Mouse (Mus musculus) neural tube, embryonic 11.5 days (tissue): ENCODE measurements around the gene Map3k20. TPM values are rescaled to one million over a fixed set of nuclear protein-coding genes. Genes with fewer than 3 reads are reported as not detected.

Source experiments
- ATAC-seq: fragments of 200-750 bp; cut with Nextera tagmentation; 2 replicates; pipeline ENCODE4 v1.8.0; 2017; ENCODE audit warnings: moderate number of reproducible peaks, mild to moderate bottlenecking, moderate TSS enrichment, moderate library complexity; ENCODE audit not compliant: insufficient read depth, low FRiP score, low TSS enrichment
- DNase-seq: peaks from one replicate; pipeline ENCODE4 v3.0.0-alpha.2; 2015; ENCODE audit warnings: low spot score
- H3K27ac ChIP-seq: fragments of 300-500 bp; sonication (generic); 2 replicates; pipeline ENCODE4 v1.5.1; 2014; ENCODE audit warnings: low read depth, mild to moderate bottlenecking, low read length
- H3K27me3 ChIP-seq: fragments of 300-500 bp; sonication (generic); 2 replicates; pipeline ENCODE4 v1.6.1; 2014; ENCODE audit warnings: mild to moderate bottlenecking, low read length, mixed read lengths; ENCODE audit not compliant: control insufficient read depth, insufficient read depth
- H3K36me3 ChIP-seq: fragments of 300-500 bp; sonication (generic); 2 replicates; pipeline ENCODE4 v1.6.1; 2014; ENCODE audit warnings: mild to moderate bottlenecking, low read length, moderate library complexity, mixed read lengths; ENCODE audit not compliant: control insufficient read depth, insufficient read depth
- H3K4me1 ChIP-seq: fragments of 300-500 bp; sonication (generic); 2 replicates; pipeline ENCODE4 v1.6.1; 2014; ENCODE audit warnings: low read length, mixed read lengths; ENCODE audit not compliant: control insufficient read depth, insufficient read depth
- H3K4me2 ChIP-seq: fragments of 300-500 bp; sonication (generic); 2 replicates; pipeline ENCODE4 v1.6.1; 2014; ENCODE audit warnings: low read depth, mild to moderate bottlenecking, moderate library complexity
- H3K4me3 ChIP-seq: fragments of 300-500 bp; sonication (generic); 2 replicates; pipeline ENCODE4 v1.5.1; 2014; ENCODE audit warnings: low read depth, low read length
- H3K9ac ChIP-seq: fragments of 300-500 bp; sonication (generic); 2 replicates; pipeline ENCODE4 v1.6.1; 2014; ENCODE audit warnings: mild to moderate bottlenecking, low read length
- H3K9me3 ChIP-seq: fragments of 300-500 bp; sonication (generic); 2 replicates; pipeline ENCODE4 v1.6.1; 2016; ENCODE audit warnings: low read length; ENCODE audit not compliant: control insufficient read depth
- WGBS: fragments of 180-500 bp; shearing (Covaris S2); extraction: QIAGEN DNeasy Blood & Tissue Kit; methylation state at CpG from one replicate; pipeline ENCODE4 v1.1.7; 2014; 5-methylcytosine and 5-hydroxymethylcytosine counted together
- polyA plus RNA-seq: library from polyadenylated mRNA; unstranded; fragments of >200 nt; fragmentation: Nextera tagmentation; extraction: Ambion mirVana; gene quantifications from 2 replicates; pipeline ENCODE4 v1.2.1, GENCODE M21; 2014

The Map3k20 gene
- polyA plus RNA-seq, 1 experiment from 2014 or later: 8.6 TPM

DNA sequence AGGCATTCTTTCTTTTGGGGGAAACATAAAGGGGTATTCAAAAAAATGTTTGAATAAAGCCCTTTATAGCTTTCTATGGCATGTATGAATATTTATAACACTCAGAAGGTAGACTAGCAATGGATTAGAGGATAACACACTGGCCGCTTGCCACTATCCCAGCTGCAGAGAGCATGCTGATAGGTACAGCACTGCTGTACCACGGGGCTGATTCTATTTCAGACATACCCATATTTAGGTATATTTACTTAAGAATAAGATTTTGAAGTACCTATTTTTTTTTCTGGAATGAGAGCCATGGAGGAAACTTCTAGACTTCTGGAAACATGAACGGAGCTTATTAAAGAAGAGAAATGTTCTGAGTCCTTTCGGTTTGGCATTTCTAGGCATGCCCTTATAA is 39.8 kb upstream of the Map3k20 start:
- WGBS: 94% methylated on average over 4 of the region's 4 CpGs
- ATAC-seq (no peak), DNase-seq (no peak)
- Histone ChIP-seq H3K36me3 (no peaks in the 10 kb centered on the region), H3K9ac (no peak overlapping the region), H3K4me2 (no peak overlapping the region), H3K4me3 (no peak overlapping the region), H3K9me3 (no peaks in the 10 kb centered on the region), H3K27ac (no peak overlapping the region), H3K4me1 (no peaks in the 10 kb centered on the region), H3K27me3 (no peaks in the 10 kb centered on the region)

DNA sequence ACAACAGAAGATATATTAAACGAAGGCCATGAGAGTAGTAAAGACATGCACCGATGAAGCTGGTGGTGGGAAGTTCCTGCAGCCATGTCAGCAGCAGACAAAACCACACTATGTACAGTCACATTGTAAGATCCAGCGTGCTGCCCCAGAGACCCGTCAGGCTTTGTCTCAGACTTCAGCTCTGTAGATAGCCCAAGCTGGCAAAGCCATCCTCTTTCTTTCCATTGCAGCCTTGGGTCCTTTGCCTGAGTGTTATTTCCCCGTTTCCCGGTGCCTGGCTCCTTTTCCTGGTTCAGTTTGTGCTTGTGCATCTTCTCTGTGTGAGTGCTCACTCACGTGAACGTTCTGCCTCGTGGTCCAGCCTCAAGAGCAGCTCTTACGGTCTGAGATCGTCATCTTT is 39.1 kb upstream of the Map3k20 start:
- ATAC-seq: no peak
- Histone ChIP-seq H3K36me3 (no peaks in the 10 kb centered on the region), H3K9me3 (no peaks in the 10 kb centered on the region), H3K4me1 (no peaks in the 10 kb centered on the region), H3K4me2 (no peak overlapping the region), H3K4me3 (no peak overlapping the region), H3K27me3 (no peaks in the 10 kb centered on the region), H3K27ac (no peak overlapping the region), H3K9ac (no peak overlapping the region)
- WGBS: 90% methylated on average over 11 of the region's 11 CpGs
- DNase-seq: no peak

DNA sequence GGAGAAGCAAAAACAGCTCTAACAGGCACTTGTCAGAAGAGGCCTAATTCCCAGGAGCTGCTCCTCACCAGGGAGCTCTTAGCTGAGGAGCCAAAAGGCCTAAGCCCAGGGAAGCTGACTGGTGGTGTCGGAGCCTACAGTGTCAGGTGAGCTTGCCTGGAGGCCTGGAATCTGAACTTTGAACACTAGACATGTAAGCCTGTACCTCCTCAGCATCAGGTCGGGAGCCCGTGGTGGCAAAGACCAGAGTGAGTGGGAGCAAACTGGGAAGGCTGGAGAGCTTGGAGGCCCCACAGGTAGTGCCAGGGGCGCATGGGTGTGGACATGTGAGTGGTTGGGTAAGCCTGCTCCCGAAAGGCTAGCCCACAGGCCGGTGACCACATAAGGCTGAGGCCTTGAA is 37.6 kb upstream of the Map3k20 start:
- DNase-seq (no peak), ATAC-seq (no peak)
- H3K4me1 ChIP-seq: no peaks in the 10 kb centered on the region
- no peak overlapping the region for H3K4me3 ChIP-seq
- no peak overlapping the region for H3K4me2 ChIP-seq
- no peaks in the 10 kb centered on the region for H3K36me3 ChIP-seq
- H3K9ac ChIP-seq: no peak overlapping the region
- H3K27ac ChIP-seq: no peak overlapping the region
- H3K9me3 ChIP-seq: no peaks in the 10 kb centered on the region
- H3K27me3 ChIP-seq: no peaks in the 10 kb centered on the region
- 85% methylated on average over 6 of the region's 6 CpGs for WGBS

DNA sequence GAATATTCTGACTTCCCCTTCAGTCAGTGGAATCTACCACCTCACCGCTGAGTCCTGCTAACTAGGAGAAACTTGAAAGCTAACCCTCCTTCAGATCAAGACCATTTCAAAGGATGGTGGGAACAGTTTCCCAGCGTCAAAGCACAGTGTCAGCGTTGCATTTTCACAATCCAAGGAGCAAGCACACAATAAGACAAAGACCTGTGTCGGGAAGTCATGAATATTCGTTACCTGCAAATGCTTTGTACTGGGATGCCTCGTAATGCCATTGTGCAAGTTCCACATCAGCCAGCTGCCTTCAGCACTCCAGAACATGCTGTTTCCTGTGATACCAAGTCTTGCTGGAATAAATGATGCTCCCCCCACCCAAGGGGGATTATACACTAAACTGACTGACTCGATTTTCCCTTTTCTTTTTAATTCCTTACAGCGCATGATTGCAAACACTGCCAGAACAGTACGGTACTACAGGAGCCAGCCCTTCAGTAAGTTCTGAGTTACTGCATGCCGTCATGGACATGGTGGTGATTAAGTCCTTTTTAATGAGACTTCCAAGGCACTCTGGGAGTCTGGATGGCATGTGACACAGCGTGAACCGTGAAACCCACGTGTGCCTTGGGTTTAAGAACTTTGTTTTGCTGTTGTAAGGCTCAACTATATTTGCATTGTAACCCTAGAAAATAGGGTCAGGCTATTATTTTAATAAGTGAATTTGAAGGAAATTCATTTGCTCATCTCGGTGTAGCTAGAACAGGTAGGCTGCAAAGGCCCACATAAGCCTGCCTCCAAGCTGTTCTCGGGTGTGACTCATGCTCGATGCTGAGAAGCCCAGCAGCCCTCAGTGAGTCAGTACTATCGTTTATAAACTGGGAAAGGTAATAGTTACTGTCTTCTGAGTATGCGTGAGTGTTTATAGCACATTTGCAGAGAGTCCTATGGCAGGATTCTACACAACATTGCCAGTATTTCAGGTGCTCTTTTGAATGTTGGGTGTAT is 32.6 kb upstream of the Map3k20 start:
- no peak for DNase-seq
- ATAC-seq: no peak
- WGBS: 60% methylated on average over 18 of the region's 18 CpGs

DNA sequence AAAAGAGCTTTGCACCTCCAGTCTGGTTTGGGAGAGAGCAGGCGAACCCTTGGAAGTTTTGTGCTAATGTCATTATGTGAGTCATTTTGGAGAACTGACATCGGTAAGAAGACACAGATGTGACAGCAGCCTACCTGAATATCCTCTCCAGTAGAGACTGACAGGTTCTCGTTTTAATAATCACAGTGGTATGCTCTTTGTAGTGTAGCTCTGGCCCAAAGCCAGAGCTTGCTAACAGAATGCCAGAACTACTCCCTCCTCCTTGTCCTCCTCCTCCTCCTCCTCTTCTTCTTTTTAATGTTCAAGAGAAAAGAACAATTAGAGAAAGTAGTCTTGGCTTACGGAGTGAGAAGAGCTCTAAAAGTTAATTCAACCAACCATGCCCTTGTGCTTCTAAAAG is 31.6 kb upstream of the Map3k20 start:
- H3K4me3 ChIP-seq: no peak overlapping the region
- DNase-seq (no peak), ATAC-seq (no peak)
- no peak overlapping the region for H3K27ac ChIP-seq
- no peaks in the 10 kb centered on the region for H3K27me3 ChIP-seq
- H3K9ac ChIP-seq: no peak overlapping the region
- H3K4me1 ChIP-seq: peaks cover 6% of the 10 kb centered on the region
- H3K4me2 ChIP-seq: no peak overlapping the region
- H3K36me3 ChIP-seq: no peaks in the 10 kb centered on the region
- no peaks in the 10 kb centered on the region for H3K9me3 ChIP-seq
- 82% methylated on average over 4 of the region's 4 CpGs for WGBS

More for the DNA sequence above, 32.6 kb upstream of the Map3k20 start:
- Histone ChIP-seq H3K4me2 (no peak overlapping the region), H3K4me3 (no peak overlapping the region), H3K27me3 (no peaks in the 10 kb centered on the region), H3K27ac (no peak overlapping the region), H3K9ac (no peak overlapping the region), H3K4me1 (peaks cover 6% of the 10 kb centered on the region), H3K36me3 (no peaks in the 10 kb centered on the region), H3K9me3 (no peaks in the 10 kb centered on the region)

DNA sequence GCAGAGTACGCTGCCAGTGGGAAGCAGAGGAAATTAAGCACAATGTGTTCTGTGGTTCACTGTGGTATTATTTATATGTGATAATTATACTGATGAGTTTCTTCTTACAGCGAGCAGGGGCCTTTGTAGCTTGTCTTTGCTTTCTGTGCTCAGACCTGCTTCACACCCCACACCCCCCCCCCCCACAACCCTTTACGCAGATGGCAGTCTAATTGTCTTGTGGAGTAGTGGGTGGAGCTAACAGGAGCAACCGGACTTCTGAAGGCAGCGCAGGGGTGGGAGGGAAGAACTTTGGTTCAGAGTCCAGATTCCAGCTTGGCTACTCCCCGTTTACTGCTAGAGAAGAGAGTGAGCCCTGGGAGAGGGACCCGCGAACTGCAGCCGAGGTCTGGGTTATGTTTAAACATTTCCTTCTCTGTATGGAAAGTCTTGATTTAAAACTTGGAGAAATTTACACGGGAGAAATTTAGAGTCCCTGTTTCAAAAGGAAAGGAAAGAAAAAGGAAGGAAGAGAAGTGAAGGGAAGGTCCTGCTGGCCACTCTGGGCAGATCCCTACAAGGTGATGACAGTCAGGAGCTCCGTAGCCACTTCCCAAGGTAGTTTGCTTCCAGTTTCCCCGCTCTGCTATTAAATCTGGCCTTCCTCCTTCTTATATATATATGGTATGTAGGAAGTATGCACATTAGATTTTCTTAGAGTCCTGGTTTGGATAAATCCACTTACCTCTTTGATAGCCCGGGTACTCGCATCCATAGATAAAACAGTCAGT is 30.4 kb upstream of the Map3k20 start:
- no peak overlapping the region for H3K9ac ChIP-seq
- peaks cover 6% of the 10 kb centered on the region for H3K4me1 ChIP-seq
- H3K4me3 ChIP-seq: no peak overlapping the region
- no peak overlapping the region for H3K27ac ChIP-seq
- WGBS: 32% methylated on average over 14 of the region's 14 CpGs
- no peaks in the 10 kb centered on the region for H3K36me3 ChIP-seq
- no peaks in the 10 kb centered on the region for H3K27me3 ChIP-seq
- no peak for ATAC-seq
- no peaks in the 10 kb centered on the region for H3K9me3 ChIP-seq
- DNase-seq: peak; percentile 48
- H3K4me2 ChIP-seq: no peak overlapping the region

DNA sequence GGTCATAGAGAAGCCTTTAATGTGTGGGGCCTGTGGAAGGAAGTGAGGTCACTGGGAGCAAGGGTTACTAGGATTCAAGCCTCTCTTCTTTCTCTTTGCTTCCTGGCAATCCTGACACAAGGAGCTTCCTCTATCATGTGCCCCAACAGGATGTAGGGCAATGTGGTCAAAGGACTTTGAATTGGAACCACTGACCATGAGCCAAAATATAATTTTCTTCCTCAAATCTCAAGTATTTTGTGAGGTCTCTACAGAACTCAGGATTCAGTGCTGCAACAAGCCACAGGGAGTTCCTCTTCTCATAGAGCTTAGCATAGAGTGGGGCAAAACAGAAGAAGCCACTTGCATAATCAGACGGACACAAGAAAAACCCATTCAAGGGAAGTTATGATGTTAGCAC is 24.7 kb upstream of the Map3k20 start:
- no peak overlapping the region for H3K27ac ChIP-seq
- no peaks in the 10 kb centered on the region for H3K4me1 ChIP-seq
- no peaks in the 10 kb centered on the region for H3K9me3 ChIP-seq
- no peaks in the 10 kb centered on the region for H3K27me3 ChIP-seq
- ATAC-seq: no peak
- H3K4me2 ChIP-seq: no peak overlapping the region
- H3K9ac ChIP-seq: no peak overlapping the region
- DNase-seq: no peak
- no peaks in the 10 kb centered on the region for H3K36me3 ChIP-seq
- no peak overlapping the region for H3K4me3 ChIP-seq
- 93% methylated on average over 1 of the region's 1 CpGs for WGBS

DNA sequence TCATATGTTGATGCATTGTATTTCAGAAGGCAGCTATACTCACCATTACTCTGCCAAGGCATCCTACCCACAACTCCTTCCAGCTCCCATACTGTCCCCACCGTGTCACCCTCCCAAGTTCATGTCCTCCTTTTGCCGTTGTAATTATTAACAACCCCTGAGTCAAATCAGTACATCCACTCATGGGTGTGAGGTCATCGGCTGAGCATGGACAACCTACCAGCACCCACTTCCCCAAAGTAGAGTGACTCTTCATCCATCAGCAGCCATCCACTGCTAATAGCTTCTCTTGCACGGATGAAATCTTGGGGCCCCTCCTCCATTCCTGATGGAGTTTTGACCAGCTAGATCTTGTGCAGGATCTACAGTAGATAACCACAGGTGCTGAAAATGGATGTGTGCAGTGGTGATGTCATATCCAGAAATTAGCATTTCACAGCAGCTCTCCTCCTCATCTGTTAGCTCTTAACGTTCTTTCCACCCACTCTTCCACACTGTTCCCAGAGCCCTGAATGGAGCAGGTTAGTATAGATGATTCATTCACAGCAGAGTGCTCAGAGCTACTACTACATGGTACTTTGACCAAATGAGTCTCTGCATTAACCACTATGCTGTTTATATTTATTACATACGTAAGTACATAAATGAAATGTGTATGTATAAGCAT is 22.5 kb upstream of the Map3k20 start:
- no peak overlapping the region for H3K4me3 ChIP-seq
- 89% methylated on average over 6 of the region's 6 CpGs for WGBS
- no peak for DNase-seq
- no peak overlapping the region for H3K9ac ChIP-seq
- H3K4me2 ChIP-seq: no peak overlapping the region
- no peaks in the 10 kb centered on the region for H3K36me3 ChIP-seq
- no peaks in the 10 kb centered on the region for H3K9me3 ChIP-seq
- no peak overlapping the region for H3K27ac ChIP-seq
- no peaks in the 10 kb centered on the region for H3K4me1 ChIP-seq
- ATAC-seq: no peak
- no peaks in the 10 kb centered on the region for H3K27me3 ChIP-seq
